Mouse (Mus musculus): ENCODE data around the gene Tmem141.

DNA sequence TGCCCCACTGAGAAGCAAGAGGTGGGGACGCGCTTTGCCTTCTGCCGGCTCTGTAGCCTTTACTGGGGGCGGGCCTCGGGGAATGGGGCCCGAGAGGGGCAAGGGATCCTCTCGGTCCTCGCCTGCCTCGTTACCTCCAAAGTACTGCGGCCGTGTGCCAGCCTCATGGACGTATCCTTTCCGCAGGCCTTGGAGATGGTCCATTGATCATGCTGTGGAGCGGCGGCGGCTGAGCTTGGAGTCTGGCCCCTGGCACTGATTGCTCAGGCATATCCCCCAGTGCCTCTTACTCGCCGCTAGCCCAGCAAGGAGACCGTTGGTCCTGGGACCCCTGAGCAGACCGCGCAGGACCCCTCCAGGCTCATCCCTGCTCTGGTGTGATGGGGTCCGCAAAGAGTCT is 5.4 kb downstream of the Tmem141 start:
- TF ChIP-seq CTCF (IDR thresholded peaks at IDR 0.05; ENCODE audit: low read depth), result no peak
- TF ChIP-seq EP300 (IDR thresholded peaks at IDR 0.05; ENCODE audit: low read depth), result no peak
